Mouse (Mus musculus) hindbrain, embryonic 14.5 days (tissue): ENCODE measurements at regions not wholly inside any gene's neighbourhood (a gene's known extent, or its start where the extent isn't known, plus 50 kb on each side); places are given as distances from the start of the nearest gene placed in this dataset.

Experiments
- ATAC-seq: fragments of 200-750 bp; cut with Nextera tagmentation; 2 replicates; pipeline ENCODE4 v1.8.0; 2017; ENCODE audit warnings: moderate number of reproducible peaks, mild to moderate bottlenecking, moderate TSS enrichment, moderate library complexity; ENCODE audit not compliant: low FRiP score
- DNase-seq: peaks from one replicate; pipeline ENCODE4 v3.0.0-alpha.2; 2015; ENCODE audit warnings: low spot score
- H3K27ac ChIP-seq: fragments of 300-500 bp; sonication (generic); 2 replicates; pipeline ENCODE4 v1.5.1; 2014; ENCODE audit warnings: mild to moderate bottlenecking, moderate library complexity
- H3K27me3 ChIP-seq: fragments of 300-500 bp; sonication (generic); 2 replicates; pipeline ENCODE4 v1.6.1; 2014; ENCODE audit warnings: mild to moderate bottlenecking, low read length, mixed read lengths; ENCODE audit not compliant: control insufficient read depth, insufficient read depth
- H3K36me3 ChIP-seq: fragments of 300-500 bp; sonication (generic); replicated peaks from 2 replicates; pipeline ENCODE4 v1.6.1; 2014; ENCODE audit not compliant: control insufficient read depth, insufficient read depth
- H3K4me1 ChIP-seq: fragments of 300-500 bp; sonication (generic); replicated peaks from 2 replicates; pipeline ENCODE4 v1.6.1; 2014; ENCODE audit warnings: antibody characterized with exemption, low read length, mixed read lengths; ENCODE audit not compliant: control insufficient read depth, insufficient read depth
- H3K4me2 ChIP-seq: fragments of 300-500 bp; sonication (generic); replicated peaks from 2 replicates; pipeline ENCODE4 v1.6.1; 2014; ENCODE audit warnings: mild to moderate bottlenecking, moderate library complexity
- H3K4me3 ChIP-seq: fragments of 300-500 bp; sonication (generic); replicated peaks from 2 replicates; pipeline ENCODE4 v1.5.1; 2014; ENCODE audit warnings: mild to moderate bottlenecking, low read length
- H3K9ac ChIP-seq: fragments of 300-500 bp; sonication (generic); 2 replicates; pipeline ENCODE4 v1.6.1; 2014
- H3K9me3 ChIP-seq: fragments of 300-500 bp; sonication (generic); 2 replicates; pipeline ENCODE4 v1.6.1; 2016; ENCODE audit warnings: low read length; ENCODE audit not compliant: control insufficient read depth
- WGBS: fragments of 180-500 bp; shearing (Covaris S2); extraction: QIAGEN DNeasy Blood & Tissue Kit; methylation state at CpG from one replicate; pipeline ENCODE4 v1.1.7; 2014; 5-methylcytosine and 5-hydroxymethylcytosine counted together

DNA sequence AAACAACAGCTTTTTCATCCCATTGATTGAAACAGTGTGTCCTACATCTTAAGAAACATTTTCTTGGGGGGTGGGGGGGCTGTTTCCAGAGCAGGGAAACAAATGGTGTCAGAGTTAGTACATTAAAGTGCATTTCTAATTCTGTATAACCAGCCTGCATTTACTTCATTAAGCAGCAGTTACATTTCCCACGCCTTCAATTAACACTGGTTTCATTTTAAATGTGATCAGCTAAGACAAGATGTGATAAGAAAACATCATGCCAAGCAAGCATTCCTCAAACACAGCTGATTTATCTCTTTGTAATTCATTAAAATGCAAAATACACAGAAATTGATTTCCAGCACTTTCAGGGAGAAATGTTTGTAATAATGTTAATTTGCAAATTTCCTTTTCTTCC is 122.0 kb downstream of the Olfr1505 start:
- DNase-seq = no peak
- WGBS = 58% methylated on average over 1 of the region's 1 CpGs

GRCm38 (mm10) chr19:14035785-14036184 is 122.5 kb downstream of the Olfr1505 start:
- no peak for DNase-seq
- ATAC-seq = no peak

More for the DNA sequence above, 122.0 kb downstream of the Olfr1505 start:
- ATAC-seq = no peak
- peaks cover 13% of the 10 kb centered on the region; the same call in 1 of the 2 replicates for H3K4me1 ChIP-seq
- H3K9me3 ChIP-seq = no peaks in the 10 kb centered on the region
- no peak overlapping the region for H3K4me3 ChIP-seq
- H3K4me2 ChIP-seq = no peak overlapping the region
- 0 out of 2 replicates have a peak overlapping the region, but pooled peaks have one; percentile 43 for H3K27ac ChIP-seq
- no peak overlapping the region for H3K9ac ChIP-seq
- H3K27me3 ChIP-seq = no peaks in the 10 kb centered on the region
- H3K36me3 ChIP-seq = no peaks in the 10 kb centered on the region

GRCm38 (mm10) chr19:14036750-14037149 is 123.4 kb downstream of the Olfr1505 start:
- no peak overlapping the region for H3K9ac ChIP-seq
- peaks cover 13% of the 10 kb centered on the region; the same call in 1 of the 2 replicates for H3K4me1 ChIP-seq
- DNase-seq (no peak), ATAC-seq (no peak)
- no peaks in the 10 kb centered on the region for H3K9me3 ChIP-seq
- WGBS = 26% methylated on average over 1 of the region's 1 CpGs
- no peaks in the 10 kb centered on the region for H3K27me3 ChIP-seq
- no peaks in the 10 kb centered on the region for H3K36me3 ChIP-seq
- H3K4me2 ChIP-seq = no peak overlapping the region
- H3K4me3 ChIP-seq = no peak overlapping the region
- no peak overlapping the region for H3K27ac ChIP-seq

More at GRCm38 (mm10) chr19:14035785-14036184, 122.5 kb downstream of the Olfr1505 start:
- Histone ChIP-seq H3K4me3 (no peak overlapping the region), H3K9me3 (no peaks in the 10 kb centered on the region), H3K9ac (no peak overlapping the region), H3K36me3 (no peaks in the 10 kb centered on the region), H3K4me1 (peaks cover 13% of the 10 kb centered on the region; the same call in 1 of the 2 replicates), H3K27ac (0 out of 2 replicates have a peak overlapping the region, but pooled peaks have one; percentile 43), H3K4me2 (no peak overlapping the region), H3K27me3 (no peaks in the 10 kb centered on the region)
- 57% methylated on average over 1 of the region's 1 CpGs for WGBS

DNA sequence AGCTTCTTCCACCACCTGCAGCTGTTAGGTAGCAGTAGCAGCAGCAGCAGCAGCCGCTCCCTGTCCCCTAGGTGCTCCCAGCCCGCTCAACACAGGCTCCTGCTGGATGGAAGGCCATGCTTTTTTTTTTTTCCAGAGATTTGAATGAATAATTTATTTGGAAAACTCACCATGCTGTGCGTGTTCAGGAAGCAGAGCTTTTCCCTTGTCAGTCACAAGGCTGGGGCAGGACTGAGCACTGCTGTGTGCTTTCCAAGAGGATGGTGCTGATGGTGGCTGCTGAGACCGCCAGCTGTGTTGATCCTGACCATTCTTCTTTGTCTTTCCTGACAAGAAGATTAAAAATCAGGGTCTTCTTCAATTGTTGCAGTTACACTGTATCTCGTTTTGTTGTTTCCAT is 129.4 kb downstream of the Olfr1505 start:
- no peak overlapping the region for H3K9ac ChIP-seq
- ATAC-seq (peak; percentile 43; the same call in 1 of the 2 replicates), DNase-seq (no peak)
- 28% methylated on average over 5 of the region's 5 CpGs for WGBS
- no peak overlapping the region for H3K4me2 ChIP-seq
- H3K9me3 ChIP-seq = no peaks in the 10 kb centered on the region
- H3K4me1 ChIP-seq = peaks cover 4% of the 10 kb centered on the region; the same call in 1 of the 2 replicates
- H3K27ac ChIP-seq = no peak overlapping the region
- H3K27me3 ChIP-seq = no peaks in the 10 kb centered on the region
- no peak overlapping the region for H3K4me3 ChIP-seq
- no peaks in the 10 kb centered on the region for H3K36me3 ChIP-seq

- Histone ChIP-seq H3K4me1 (peaks cover 4% of the 10 kb centered on the region; the same call in 1 of the 2 replicates), H3K36me3 (no peaks in the 10 kb centered on the region), H3K27me3 (no peaks in the 10 kb centered on the region), H3K4me2 (no peak overlapping the region), H3K9me3 (no peaks in the 10 kb centered on the region), H3K4me3 (no peak overlapping the region), H3K9ac (no peak overlapping the region), H3K27ac (no peak overlapping the region)
- ATAC-seq (no peak), DNase-seq (no peak)
- 37% methylated on average over 2 of the region's 2 CpGs for WGBS
These were observed 132.1 kb downstream of the Olfr1505 start for GRCm38 (mm10) chr19:14045456-14045855.

DNA sequence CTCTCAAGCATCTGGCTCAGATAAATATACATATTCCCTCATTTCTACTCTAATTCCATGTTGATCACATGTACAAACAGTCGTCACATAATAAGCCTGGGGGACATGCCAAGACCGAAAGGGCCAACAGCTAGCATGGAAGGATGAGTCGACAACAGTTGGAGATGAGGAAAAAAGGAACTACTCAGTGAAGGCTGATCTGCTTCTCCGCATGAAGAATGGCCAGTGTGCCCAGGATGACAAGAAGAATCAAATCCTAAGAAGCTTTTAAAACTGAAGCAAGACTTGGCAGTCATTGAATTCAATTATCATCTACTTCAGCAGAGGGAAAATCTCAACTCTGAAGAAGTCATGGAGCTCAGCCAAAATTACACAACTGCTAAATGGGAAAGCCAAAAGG is 138.7 kb downstream of the Olfr1505 start:
- ATAC-seq (no peak), DNase-seq (no peak)
- no peak overlapping the region for H3K27ac ChIP-seq
- H3K9ac ChIP-seq = no peak overlapping the region
- no peaks in the 10 kb centered on the region for H3K4me1 ChIP-seq
- no peak overlapping the region for H3K4me3 ChIP-seq
- H3K27me3 ChIP-seq = no peaks in the 10 kb centered on the region
- WGBS = 84% methylated on average over 4 of the region's 4 CpGs
- H3K9me3 ChIP-seq = no peaks in the 10 kb centered on the region
- H3K4me2 ChIP-seq = no peak overlapping the region
- H3K36me3 ChIP-seq = no peaks in the 10 kb centered on the region

GRCm38 (mm10) chr19:14080538-14080937 is 167.2 kb downstream of the Olfr1505 start:
- DNase-seq (no peak), ATAC-seq (no peak)
- H3K4me2 ChIP-seq = no peak overlapping the region
- H3K27ac ChIP-seq = no peak overlapping the region
- H3K27me3 ChIP-seq = no peaks in the 10 kb centered on the region
- H3K9ac ChIP-seq = no peak overlapping the region
- H3K9me3 ChIP-seq = peaks cover 22% of the 10 kb centered on the region
- no peak overlapping the region for H3K4me3 ChIP-seq
- 13% methylated on average over 2 of the region's 2 CpGs for WGBS
- H3K36me3 ChIP-seq = no peaks in the 10 kb centered on the region
- no peaks in the 10 kb centered on the region for H3K4me1 ChIP-seq

- ATAC-seq (no peak), DNase-seq (no peak)
- Histone ChIP-seq H3K27me3 (no peaks in the 10 kb centered on the region), H3K36me3 (no peaks in the 10 kb centered on the region), H3K27ac (no peak overlapping the region), H3K9ac (no peak overlapping the region), H3K4me3 (no peak overlapping the region), H3K9me3 (peaks cover 21% of the 10 kb centered on the region), H3K4me2 (no peak overlapping the region), H3K4me1 (no peaks in the 10 kb centered on the region)
- 93% methylated on average over 3 of the region's 3 CpGs for WGBS
These were observed 171.4 kb downstream of the Olfr1505 start for GRCm38 (mm10) chr19:14084726-14085125.

- Histone ChIP-seq H3K9me3 (no peaks in the 10 kb centered on the region), H3K9ac (no peak overlapping the region), H3K36me3 (no peaks in the 10 kb centered on the region), H3K4me2 (no peak overlapping the region), H3K4me1 (no peaks in the 10 kb centered on the region), H3K4me3 (no peak overlapping the region), H3K27ac (no peak overlapping the region), H3K27me3 (no peaks in the 10 kb centered on the region)
- ATAC-seq (no peak), DNase-seq (no peak)
- 87% methylated on average over 3 of the region's 3 CpGs for WGBS
These were observed 176.8 kb downstream of the Olfr1505 start for GRCm38 (mm10) chr19:14090106-14090505.

DNA sequence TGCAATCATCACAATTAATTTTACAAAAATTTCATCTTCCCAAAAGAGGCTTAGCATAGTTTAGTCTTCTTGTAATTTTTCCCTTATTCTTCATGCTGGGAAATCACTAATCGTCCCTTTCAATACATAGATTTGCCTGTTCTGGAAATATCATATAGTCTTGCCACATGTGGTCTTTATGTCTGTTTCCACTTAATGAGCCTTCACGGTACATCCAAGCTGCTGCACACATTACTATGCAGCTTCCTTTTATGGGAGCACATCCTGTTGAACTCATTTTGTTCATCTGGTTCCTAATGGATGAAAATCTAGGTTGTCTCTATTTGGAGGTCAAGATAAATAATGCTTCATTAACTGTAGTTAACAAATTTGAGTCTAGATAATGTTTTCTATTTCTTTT is 180.9 kb downstream of the Olfr1505 start:
- Histone ChIP-seq H3K27ac (no peak overlapping the region), H3K36me3 (no peaks in the 10 kb centered on the region), H3K4me2 (no peak overlapping the region), H3K4me1 (0 out of 2 replicates have a peak, but pooled peaks cover 7% of the 10 kb centered on the region), H3K9me3 (no peaks in the 10 kb centered on the region), H3K4me3 (no peak overlapping the region), H3K27me3 (no peaks in the 10 kb centered on the region), H3K9ac (no peak overlapping the region)
- no peak for ATAC-seq
- DNase-seq = no peak
- 55% methylated on average over 2 of the region's 2 CpGs for WGBS
